Mouse (Mus musculus) stomach, embryonic 15.5 days (tissue): ENCODE measurements around the gene Fam214b. TPM values are rescaled to one million over a fixed set of nuclear protein-coding genes. Genes with fewer than 3 reads are reported as not detected.
A peak's percentile ranks its signal among the peaks of the same experiment; 100 is the strongest.

Experiments
- ATAC-seq: fragments of 200-750 bp; cut with Nextera tagmentation; 2 replicates; pipeline ENCODE4 v1.8.0; 2017; ENCODE audit warnings: low read depth, moderate number of reproducible peaks, moderate TSS enrichment; ENCODE audit not compliant: insufficient read depth, low FRiP score
- H3K27ac ChIP-seq: fragments of 300-500 bp; sonication (generic); 2 replicates; pipeline ENCODE4 v1.5.1; 2015; ENCODE audit warnings: mild to moderate bottlenecking, inconsistent platforms
- H3K27me3 ChIP-seq: fragments of 300-500 bp; sonication (generic); replicated peaks from 2 replicates; pipeline ENCODE4 v1.6.1; 2015; ENCODE audit warnings: inconsistent platforms
- H3K36me3 ChIP-seq: fragments of 300-500 bp; sonication (generic); 2 replicates; pipeline ENCODE4 v1.6.1; 2015; ENCODE audit warnings: inconsistent platforms
- H3K4me1 ChIP-seq: fragments of 300-500 bp; sonication (generic); 2 replicates; pipeline ENCODE4 v1.6.1; 2015; ENCODE audit warnings: inconsistent platforms
- H3K4me2 ChIP-seq: fragments of 300-500 bp; sonication (generic); 2 replicates; pipeline ENCODE4 v1.6.1; 2015; ENCODE audit warnings: mild to moderate bottlenecking, inconsistent platforms
- H3K4me3 ChIP-seq: fragments of 300-500 bp; sonication (generic); replicated peaks from 2 replicates; pipeline ENCODE4 v1.5.1; 2015; ENCODE audit warnings: inconsistent platforms
- H3K9ac ChIP-seq: fragments of 300-500 bp; sonication (generic); 2 replicates; pipeline ENCODE4 v1.6.1; 2015; ENCODE audit warnings: inconsistent platforms
- H3K9me3 ChIP-seq: fragments of 300-500 bp; sonication (generic); 2 replicates; pipeline ENCODE4 v1.6.1; 2016; ENCODE audit warnings: inconsistent platforms
- WGBS: fragments of 180-500 bp; shearing (Covaris S2); methylation state at CpG from one replicate; pipeline ENCODE4 v1.1.7; 2015; 5-methylcytosine and 5-hydroxymethylcytosine counted together
- polyA plus RNA-seq: library from polyadenylated mRNA; unstranded; fragments of >200 nt; fragmentation: Nextera tagmentation; extraction: Ambion mirVana; gene quantifications from 2 replicates; pipeline ENCODE4 v1.2.1, GENCODE M21; 2015

Fam214b gene
- polyA plus RNA-seq, 1 experiment from 2014 or later: 13.2 TPM

- WGBS: 86% methylated on average over 5 of the region's 5 CpGs
- 0 out of 2 replicates have a peak, but pooled peaks cover 5% of the 10 kb centered on the region for H3K4me1 ChIP-seq
- 0 out of 2 replicates have a peak, but pooled peaks cover 4% of the 10 kb centered on the region for H3K27me3 ChIP-seq
- H3K27ac ChIP-seq: no peak overlapping the region
- ATAC-seq: no peak
- H3K9me3 ChIP-seq: no peaks in the 10 kb centered on the region
- no peak overlapping the region for H3K9ac ChIP-seq
- H3K4me2 ChIP-seq: no peak overlapping the region
- no peaks in the 10 kb centered on the region for H3K36me3 ChIP-seq
- no peak overlapping the region for H3K4me3 ChIP-seq
Measured at GRCm38 (mm10) chr4:43057654-43058053, 11.6 kb upstream of the Fam214b start.

GRCm38 (mm10) chr4:43052627-43053026 lies 6.6 kb upstream of the Fam214b start:
- no peak overlapping the region for H3K4me3 ChIP-seq
- no peak overlapping the region for H3K27ac ChIP-seq
- no peak overlapping the region for H3K9ac ChIP-seq
- ATAC-seq: no peak
- no peak overlapping the region for H3K4me2 ChIP-seq
- WGBS: 9% methylated on average over 4 of the region's 4 CpGs
- H3K27me3 ChIP-seq: no peaks in the 10 kb centered on the region
- H3K9me3 ChIP-seq: no peaks in the 10 kb centered on the region
- no peaks in the 10 kb centered on the region for H3K36me3 ChIP-seq
- no peaks in the 10 kb centered on the region for H3K4me1 ChIP-seq

- Histone ChIP-seq H3K9me3 (no peaks in the 10 kb centered on the region), H3K4me1 (peaks cover 20% of the 10 kb centered on the region), H3K36me3 (no peaks in the 10 kb centered on the region), H3K9ac (no peak overlapping the region), H3K4me3 (no peak overlapping the region), H3K4me2 (peak overlapping the region; percentile 23; the same call in 1 of the 2 replicates), H3K27ac (no peak overlapping the region), H3K27me3 (no peaks in the 10 kb centered on the region)
- WGBS: 6% methylated on average over 5 of the region's 5 CpGs
- no peak for ATAC-seq
Measured at GRCm38 (mm10) chr4:43047231-43047630, 1.2 kb upstream of the Fam214b start.

GRCm38 (mm10) chr4:43046607-43047006 lies 587 bp upstream of the Fam214b start:
- 52% methylated on average over 5 of the region's 5 CpGs for WGBS
- ATAC-seq: no peak
- H3K4me2 ChIP-seq: peak overlapping the region; percentile 76

GRCm38 (mm10) chr4:43045285-43045658 lies 748 bp downstream of the Fam214b start:
- Histone ChIP-seq H3K4me3 (peak overlapping the region; percentile 55), H3K9ac (no peak overlapping the region), H3K27me3 (no peaks in the 10 kb centered on the region), H3K27ac (peak overlapping the region; percentile 87), H3K4me1 (peaks cover 20% of the 10 kb centered on the region), H3K9me3 (no peaks in the 10 kb centered on the region), H3K4me2 (peak overlapping the region; percentile 76), H3K36me3 (no peaks in the 10 kb centered on the region; the same call in 1 of the 2 replicates)
- ATAC-seq: 0 out of 2 replicates have a peak, but pooled peaks have one; percentile 2
- WGBS: 4% methylated on average over 13 of the region's 13 CpGs

More at GRCm38 (mm10) chr4:43046607-43047006, 587 bp upstream of the Fam214b start:
- H3K27ac ChIP-seq: no peak overlapping the region
- no peak overlapping the region for H3K4me3 ChIP-seq
- H3K27me3 ChIP-seq: no peaks in the 10 kb centered on the region
- H3K36me3 ChIP-seq: no peaks in the 10 kb centered on the region
- H3K9ac ChIP-seq: no peak overlapping the region
- no peaks in the 10 kb centered on the region for H3K9me3 ChIP-seq
- peaks cover 20% of the 10 kb centered on the region for H3K4me1 ChIP-seq

- H3K4me1 ChIP-seq: peaks cover 20% of the 10 kb centered on the region
- 24% methylated on average over 4 of the region's 4 CpGs for WGBS
- ATAC-seq: no peak
Measured at GRCm38 (mm10) chr4:43044673-43045072, 1.3 kb downstream of the Fam214b start.

GRCm38 (mm10) chr4:43043644-43044357 lies 2.2 kb downstream of the Fam214b start:
- no peaks in the 10 kb centered on the region for H3K9me3 ChIP-seq
- peaks cover 29% of the 10 kb centered on the region for H3K4me1 ChIP-seq
- no peaks in the 10 kb centered on the region; the same call in 1 of the 2 replicates for H3K36me3 ChIP-seq
- H3K27ac ChIP-seq: peak overlapping the region; percentile 87
- WGBS: 17% methylated on average over 7 of the region's 7 CpGs
- H3K9ac ChIP-seq: no peak overlapping the region
- peak overlapping the region; percentile 76 for H3K4me2 ChIP-seq
- ATAC-seq: peak; percentile 17
- no peaks in the 10 kb centered on the region for H3K27me3 ChIP-seq
- peak overlapping the region; percentile 55 for H3K4me3 ChIP-seq

More at GRCm38 (mm10) chr4:43044673-43045072, 1.3 kb downstream of the Fam214b start:
- peak overlapping the region; percentile 76 for H3K4me2 ChIP-seq
- peak overlapping the region; percentile 55 for H3K4me3 ChIP-seq
- H3K9ac ChIP-seq: no peak overlapping the region
- H3K27ac ChIP-seq: peak overlapping the region; percentile 87
- H3K27me3 ChIP-seq: no peaks in the 10 kb centered on the region
- no peaks in the 10 kb centered on the region for H3K9me3 ChIP-seq
- no peaks in the 10 kb centered on the region; the same call in 1 of the 2 replicates for H3K36me3 ChIP-seq

- Histone ChIP-seq H3K9ac (no peak overlapping the region), H3K4me3 (no peak overlapping the region), H3K4me1 (peaks cover 27% of the 10 kb centered on the region), H3K9me3 (no peaks in the 10 kb centered on the region), H3K27me3 (no peaks in the 10 kb centered on the region), H3K4me2 (no peak overlapping the region), H3K27ac (peak overlapping the region; percentile 23; the same call in 1 of the 2 replicates), H3K36me3 (peaks cover 5% of the 10 kb centered on the region; the same call in 1 of the 2 replicates)
- ATAC-seq: no peak
- WGBS: 56% methylated on average over 9 of the region's 9 CpGs
Measured at GRCm38 (mm10) chr4:43040881-43041547, 5.0 kb downstream of the Fam214b start.

- Histone ChIP-seq H3K9ac (peak overlapping the region; percentile 61), H3K27me3 (no peaks in the 10 kb centered on the region), H3K4me1 (peaks cover 23% of the 10 kb centered on the region), H3K27ac (peak overlapping the region; percentile 71), H3K9me3 (no peaks in the 10 kb centered on the region), H3K36me3 (peaks cover 5% of the 10 kb centered on the region; the same call in 1 of the 2 replicates), H3K4me2 (peak overlapping the region; percentile 89), H3K4me3 (peak overlapping the region; percentile 70)
- peak; percentile 96 for ATAC-seq
- WGBS: under 1% methylated on average over 25 of the region's 25 CpGs
Measured at GRCm38 (mm10) chr4:43040114-43040572, 5.9 kb downstream of the Fam214b start.

- peak overlapping the region; percentile 70 for H3K4me3 ChIP-seq
- whole genome bisulfite sequencing: 4% methylated on average over 11 of the region's 11 CpGs
- peak overlapping the region; percentile 61 for H3K9ac ChIP-seq
- no peaks in the 10 kb centered on the region for H3K9me3 ChIP-seq
- H3K27ac ChIP-seq: peak overlapping the region; percentile 71
- peak overlapping the region; percentile 89 for H3K4me2 ChIP-seq
- ATAC-seq: 0 out of 2 replicates have a peak, but pooled peaks have one; percentile 2
- H3K27me3 ChIP-seq: no peaks in the 10 kb centered on the region
- H3K36me3 ChIP-seq: peaks cover 5% of the 10 kb centered on the region; the same call in 1 of the 2 replicates
- H3K4me1 ChIP-seq: peaks cover 18% of the 10 kb centered on the region
Measured at GRCm38 (mm10) chr4:43039609-43040008, 6.4 kb downstream of the Fam214b start.

GRCm38 (mm10) chr4:43038567-43039495 lies 7.2 kb downstream of the Fam214b start:
- no peak for ATAC-seq
- peak overlapping the region; percentile 89 for H3K4me2 ChIP-seq
- no peaks in the 10 kb centered on the region for H3K27me3 ChIP-seq
- H3K9me3 ChIP-seq: no peaks in the 10 kb centered on the region
- peak overlapping the region; percentile 70 for H3K4me3 ChIP-seq
- H3K27ac ChIP-seq: peak overlapping the region; percentile 71
- H3K9ac ChIP-seq: peak overlapping the region; percentile 61; the same call in 1 of the 2 replicates
- H3K36me3 ChIP-seq: peaks cover 5% of the 10 kb centered on the region; the same call in 1 of the 2 replicates
- H3K4me1 ChIP-seq: peaks cover 12% of the 10 kb centered on the region
- WGBS: 48% methylated on average over 14 of the region's 15 CpGs
